Mouse (Mus musculus) heart, postnatal 25 days (tissue): Measurements from ENCODE around the gene Tns1. TPM values are rescaled to one million over a fixed set of nuclear protein-coding genes. Genes with fewer than 3 reads are reported as not detected.
"Not testable (repeated sequence)": the region's sequence is repeated elsewhere in the genome, so short reads cannot be mapped to it uniquely, and the experiment has no call there.

ENCODE experiments used
- DNase-seq: peaks from one replicate; pipeline ENCODE4 v3.0.0; 2022; ENCODE audit warnings: low spot score
- intact Hi-C: fragments of 180-260 bp; cut with DNase I; formaldehyde crosslinking; loops from one replicate; pipeline ENCODE4 v1.15.1; 2025
- total RNA-seq, 2 experiments: library from RNA; stranded (reverse); gene quantifications; 2 replicates each; pipeline ENCODE4 v1.2.3; 2021

The Tns1 gene
- total RNA-seq, 2 experiments from 2014 or later: 679 to 701 TPM

GRCm38 (mm10) chr1:73911981-73912380, 212.3 kb downstream of the Tns1 start:
- no peak for DNase-seq
- intact Hi-C loops: no loop called here

- DNase-seq: no peak
- intact Hi-C loops: no loop called here
These were observed 213.5 kb downstream of the Tns1 start for GRCm38 (mm10) chr1:73910701-73911100.

- DNase-seq: no peak
- intact Hi-C loops: no loop called here
These were observed 214.1 kb downstream of the Tns1 start for GRCm38 (mm10) chr1:73910111-73910510.

GRCm38 (mm10) chr1:73909191-73909983, 214.9 kb downstream of the Tns1 start:
- no peak for DNase-seq
- intact Hi-C loops: no loop called here

GRCm38 (mm10) chr1:73908081-73908960, 215.9 kb downstream of the Tns1 start:
- intact Hi-C loops: no loop called here
- no peak for DNase-seq

- intact Hi-C loops: no loop called here
- DNase-seq: no peak
These were observed 217.1 kb downstream of the Tns1 start for GRCm38 (mm10) chr1:73907166-73907565.

GRCm38 (mm10) chr1:73906376-73906775, 217.9 kb downstream of the Tns1 start:
- no peak for DNase-seq
- intact Hi-C loops: no loop called here

- intact Hi-C loops: no loop called here
- no peak for DNase-seq
These were observed 218.4 kb downstream of the Tns1 start for GRCm38 (mm10) chr1:73905811-73906190.

GRCm38 (mm10) chr1:73905111-73905810, 219.0 kb downstream of the Tns1 start:
- no peak for DNase-seq
- intact Hi-C loops: no loop called here

- intact Hi-C loops: loop anchor here (5.0 kb wide), 1 partner anchor 293 kb away; no protein-coding TSS in a partner anchor
These were observed 219.6 kb downstream of the Tns1 start for GRCm38 (mm10) chr1:73904641-73905040.

GRCm38 (mm10) chr1:73903035-73903434, 221.2 kb downstream of the Tns1 start:
- no peak for DNase-seq
- intact Hi-C loops: loop anchor here (5.0 kb wide), 1 partner anchor 294 kb away; no protein-coding TSS in a partner anchor

More at GRCm38 (mm10) chr1:73904641-73905040, 219.6 kb downstream of the Tns1 start:
- no peak for DNase-seq

GRCm38 (mm10) chr1:73902171-73902991, 221.9 kb downstream of the Tns1 start:
- intact Hi-C loops: loop anchor here (1.0 to 5.0 kb wide), 4 partner anchors 84 to 295 kb away; partner anchors contain the start of gene Rufy4
- DNase-seq: no peak

- intact Hi-C loops: loop anchor here (5.0 kb wide), 1 partner anchor 296 kb away; no protein-coding TSS in a partner anchor
- DNase-seq: no peak
These were observed 222.8 kb downstream of the Tns1 start for GRCm38 (mm10) chr1:73901496-73901899.

GRCm38 (mm10) chr1:73895451-73895850, 228.8 kb downstream of the Tns1 start:
- DNase-seq, intact Hi-C loops: not testable (repeated sequence)

- intact Hi-C loops: no loop called here
- DNase-seq: no peak
These were observed 243.5 kb downstream of the Tns1 start for GRCm38 (mm10) chr1:73880731-73881130.

- peak; percentile 8 for DNase-seq
- intact Hi-C loops: no loop called here
These were observed 248.5 kb downstream of the Tns1 start for GRCm38 (mm10) chr1:73875676-73876218.

GRCm38 (mm10) chr1:73864314-73864713, 259.9 kb downstream of the Tns1 start:
- no peak for DNase-seq
- intact Hi-C loops: no loop called here

GRCm38 (mm10) chr1:73863074-73863431, 261.2 kb downstream of the Tns1 start:
- DNase-seq: no peak
- intact Hi-C loops: no loop called here
